Mouse (Mus musculus) G1E (cell line): ENCODE results near the gene Ciao2b.

Source experiments
- CTCF ChIP-seq: IDR thresholded peaks from 2 replicates; pipeline ENCODE4 v1.5.1; 2012; ENCODE audit warnings: low read depth, low read length, inconsistent platforms, mixed read lengths
- GATA1 ChIP-seq: IDR thresholded peaks from 2 replicates; pipeline ENCODE4 v1.6.1; 2012; ENCODE audit warnings: borderline replicate concordance, low read length, inconsistent platforms, mixed read lengths
- GATA2 ChIP-seq: IDR thresholded peaks from 2 replicates; pipeline ENCODE4 v1.6.1; 2012; ENCODE audit warnings: low read depth, low read length, inconsistent platforms, borderline replicate concordance
- POLR2AphosphoS5 ChIP-seq: IDR thresholded peaks from 2 replicates; pipeline ENCODE4 v1.6.1; 2012; ENCODE audit warnings: low read depth, low read length, inconsistent platforms; ENCODE audit not compliant: insufficient replicate concordance
- TAL1 ChIP-seq: conservative IDR thresholded peaks from 2 replicates; pipeline ENCODE4 v1.6.1; 2012; ENCODE audit warnings: low read depth, low read length, inconsistent platforms, mixed read lengths

DNA sequence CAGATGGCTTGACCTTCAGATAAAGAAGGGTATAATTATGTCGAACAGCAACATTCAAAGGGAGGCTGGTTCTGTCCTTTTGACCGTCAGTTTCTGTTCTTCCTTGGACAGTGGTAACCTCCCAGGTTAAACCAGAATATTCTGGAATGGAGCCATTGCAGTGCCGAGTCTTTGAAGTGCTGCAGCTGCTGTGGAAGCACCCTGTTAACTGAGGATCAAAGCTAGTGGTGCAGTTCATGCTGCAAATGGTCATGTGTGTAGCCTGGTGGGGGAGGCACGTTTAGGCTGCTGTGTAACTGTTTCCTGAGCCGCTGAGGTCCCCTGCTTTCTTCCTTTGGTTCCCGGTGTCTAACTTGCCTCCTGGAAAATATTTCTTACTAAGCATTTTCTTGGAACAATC, 43.3 kb downstream of the Ciao2b start:
- no peak for TF ChIP-seq CTCF
- TF ChIP-seq TAL1: no peak
- no peak for TF ChIP-seq GATA1
- no peak for TF ChIP-seq GATA2
- TF ChIP-seq POLR2AphosphoS5: no peak
